Mouse (Mus musculus) layer of hippocampus, adult 2 months (tissue): ENCODE data around the gene Dst. TPM values are rescaled to one million over a fixed set of nuclear protein-coding genes. Genes with fewer than 3 reads are reported as not detected.
"Not testable (repeated sequence)": the region's sequence is repeated elsewhere in the genome, so short reads cannot be mapped to it uniquely, and the experiment has no call there.

ENCODE experiments used
- DNase-seq, 2 experiments: peaks; one replicate each; pipeline ENCODE4 v3.0.0; 2022; ENCODE audit warnings: low spot score in 2 of 2
- H3K27ac ChIP-seq: fragments of 200-600 bp; 2 replicates; pipeline ENCODE4 v1.8.1; 2022
- H3K4me3 ChIP-seq: fragments of 200-600 bp; 2 replicates; pipeline ENCODE4 v1.8.1; 2022; ENCODE audit warnings: mild to moderate bottlenecking
- CTCF ChIP-seq: fragments of 200-600 bp; conservative IDR thresholded peaks from 2 replicates; pipeline ENCODE4 v1.8.1; 2022; ENCODE audit warnings: antibody characterized with exemption, mild to moderate bottlenecking, moderate library complexity
- total RNA-seq, 2 experiments: library from RNA; stranded (reverse); gene quantifications; 2 replicates each; pipeline ENCODE4 v1.2.3; 2021

The Dst gene
- total RNA-seq, 2 experiments from 2014 or later = 206 to 207 TPM

DNA sequence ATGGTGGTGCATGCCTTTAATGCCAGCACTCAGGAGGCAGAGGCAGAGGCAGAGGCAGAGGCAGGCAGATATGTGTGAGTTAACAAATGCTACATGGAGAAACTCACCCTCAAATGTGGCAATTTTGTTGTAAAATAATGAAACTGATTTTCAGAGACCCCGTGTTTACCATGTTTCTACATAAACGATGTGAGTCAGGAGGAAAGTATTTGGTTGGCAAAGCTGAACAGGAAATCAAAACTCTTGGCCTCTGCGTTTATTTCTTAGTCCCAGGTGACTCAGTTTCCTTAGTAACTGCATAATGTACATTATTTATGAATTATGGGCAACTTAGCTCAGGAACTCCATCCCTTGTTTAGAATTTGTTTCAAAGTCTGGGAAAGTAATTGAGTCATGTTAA lies 136.7 kb downstream of the Dst start:
- TF ChIP-seq CTCF = no peak
- Histone ChIP-seq H3K27ac (no peak overlapping the region), H3K4me3 (no peak overlapping the region)
- no peak for DNase-seq

GRCm38 (mm10) chr1:34047285-34047684 lies 139.3 kb downstream of the Dst start:
- H3K27ac ChIP-seq = no peak overlapping the region
- TF ChIP-seq CTCF = no peak
- no peak for DNase-seq
- no peak overlapping the region for H3K4me3 ChIP-seq

DNA sequence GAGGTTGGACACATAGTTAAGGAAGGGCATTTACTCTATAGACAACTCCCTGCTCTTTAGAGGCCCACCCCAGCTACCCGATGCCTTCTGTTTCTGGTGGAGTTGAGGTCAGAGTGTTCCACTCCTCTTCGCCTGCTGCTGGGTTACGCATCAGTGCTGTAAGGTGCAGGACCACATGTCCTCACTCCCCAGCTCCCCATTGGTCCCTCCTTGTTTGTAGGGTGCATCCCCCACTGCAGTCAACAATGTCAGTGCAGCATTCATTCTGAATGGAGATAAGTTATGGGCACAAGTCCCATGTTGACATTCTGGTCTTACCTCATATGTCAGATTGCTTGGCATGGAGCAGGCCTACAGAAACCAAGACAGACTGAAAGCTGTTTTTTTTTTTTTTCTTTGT lies 143.2 kb downstream of the Dst start:
- TF ChIP-seq CTCF = no peak
- no peak for DNase-seq
- Histone ChIP-seq H3K27ac (no peak overlapping the region), H3K4me3 (no peak overlapping the region)

DNA sequence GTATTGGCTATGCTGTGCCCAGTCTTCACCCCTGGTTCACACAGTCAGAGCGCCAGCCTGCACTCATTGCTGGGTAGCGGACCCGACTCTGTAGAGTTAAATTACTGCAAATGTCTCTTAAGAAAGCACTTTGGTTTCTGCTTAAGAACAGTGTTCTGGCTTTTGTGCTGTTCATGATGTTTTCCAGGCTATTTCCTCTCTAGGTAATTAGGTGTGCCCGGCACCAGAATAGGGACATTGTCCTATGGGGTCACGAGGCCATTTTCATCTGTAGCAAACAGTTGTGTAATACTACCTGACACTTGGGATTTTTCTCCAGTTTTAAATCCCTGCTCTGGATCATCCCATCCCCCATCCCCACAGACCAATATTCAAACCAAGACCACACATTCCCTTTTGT lies 144.4 kb downstream of the Dst start:
- DNase-seq = no peak
- no peak overlapping the region for H3K4me3 ChIP-seq
- TF ChIP-seq CTCF = no peak
- H3K27ac ChIP-seq = no peak overlapping the region

GRCm38 (mm10) chr1:34054970-34055369 lies 146.9 kb downstream of the Dst start:
- no peak for TF ChIP-seq CTCF
- H3K4me3 ChIP-seq = no peak overlapping the region
- no peak for DNase-seq
- H3K27ac ChIP-seq = no peak overlapping the region

DNA sequence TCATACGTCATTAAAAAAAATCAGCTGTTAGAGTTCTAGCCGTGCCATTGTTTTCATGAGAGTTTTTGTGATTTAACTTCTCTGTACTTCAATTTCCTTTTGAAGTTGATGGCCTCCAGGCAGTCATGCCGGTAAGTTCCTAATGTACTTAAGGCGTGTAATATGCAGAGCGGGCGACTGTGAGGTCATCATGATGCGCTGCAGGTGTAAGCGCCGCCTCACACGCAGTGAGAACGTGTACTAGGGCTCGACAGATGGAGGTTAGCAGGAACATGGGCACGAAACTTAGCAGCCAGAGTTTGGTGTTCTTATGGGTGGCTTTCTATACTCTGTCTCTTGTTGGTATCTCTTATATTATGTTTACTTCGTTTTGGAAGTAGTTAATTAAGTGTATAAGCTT lies 148.6 kb downstream of the Dst start:
- no peak for DNase-seq
- TF ChIP-seq CTCF = no peak
- no peak overlapping the region for H3K27ac ChIP-seq
- no peak overlapping the region for H3K4me3 ChIP-seq

- TF ChIP-seq CTCF = no peak
- Histone ChIP-seq H3K4me3 (no peak overlapping the region), H3K27ac (no peak overlapping the region)
- no peak for DNase-seq
These were observed 151.2 kb downstream of the Dst start for GRCm38 (mm10) chr1:34059231-34059630.

GRCm38 (mm10) chr1:34060446-34060845 lies 152.4 kb downstream of the Dst start:
- DNase-seq = no peak

DNA sequence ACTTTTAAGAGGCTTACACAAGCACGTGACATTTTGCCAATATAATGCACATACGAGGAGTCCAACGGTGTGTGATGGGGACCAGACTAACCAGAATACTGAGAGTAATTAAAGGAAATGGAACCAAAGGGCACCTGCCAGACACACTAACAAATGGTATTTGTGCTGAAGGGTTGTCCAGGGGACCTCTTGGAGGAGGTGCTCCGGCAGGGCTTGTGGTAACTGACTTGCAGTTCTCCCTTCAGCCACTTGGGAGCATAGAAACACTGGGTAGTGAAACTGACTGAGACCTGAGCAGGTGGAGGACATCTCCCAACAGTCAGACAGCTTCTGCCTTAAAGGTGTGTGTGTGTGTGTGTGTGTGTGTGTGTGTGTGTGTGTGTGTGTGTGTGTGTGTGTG lies 153.1 kb downstream of the Dst start:
- TF ChIP-seq CTCF = peak; percentile 80
- peak; percentile 54 to 64 for DNase-seq
- peak overlapping the region; percentile 49 for H3K27ac ChIP-seq
- peak overlapping the region; percentile 8 for H3K4me3 ChIP-seq

More at GRCm38 (mm10) chr1:34060446-34060845, 152.4 kb downstream of the Dst start:
- Histone ChIP-seq H3K27ac (peak overlapping the region; percentile 49), H3K4me3 (no peak overlapping the region; the same call in 1 of the 2 replicates)
- TF ChIP-seq CTCF = no peak

DNA sequence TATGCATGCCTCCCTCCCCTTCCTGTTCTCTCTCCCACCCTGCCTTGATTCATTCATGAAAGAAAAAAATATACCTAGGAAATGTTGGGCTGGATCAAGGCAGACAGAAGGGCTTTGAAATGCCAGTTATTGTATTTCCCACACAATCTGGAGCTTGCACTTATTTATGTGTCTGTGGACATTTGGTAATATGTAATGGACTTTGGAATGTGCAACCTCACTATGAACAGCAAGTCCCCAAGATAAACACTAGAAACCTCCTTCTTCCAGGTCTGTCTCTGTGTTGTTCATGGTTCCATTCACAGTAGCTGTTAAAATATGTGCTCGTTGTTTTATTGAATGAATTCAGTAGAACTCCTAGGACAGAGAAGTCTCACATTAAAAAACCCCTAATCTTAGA lies 153.8 kb downstream of the Dst start:
- no peak for TF ChIP-seq CTCF
- H3K4me3 ChIP-seq = no peak overlapping the region
- H3K27ac ChIP-seq = no peak overlapping the region
- DNase-seq = no peak

GRCm38 (mm10) chr1:34063943-34064342 lies 155.9 kb downstream of the Dst start:
- Histone ChIP-seq H3K4me3 (no peak overlapping the region), H3K27ac (no peak overlapping the region)
- no peak for DNase-seq
- TF ChIP-seq CTCF = no peak

GRCm38 (mm10) chr1:34065551-34066048 lies 157.6 kb downstream of the Dst start:
- DNase-seq = no peak
- no peak for TF ChIP-seq CTCF
- no peak overlapping the region for H3K27ac ChIP-seq
- H3K4me3 ChIP-seq = no peak overlapping the region

DNA sequence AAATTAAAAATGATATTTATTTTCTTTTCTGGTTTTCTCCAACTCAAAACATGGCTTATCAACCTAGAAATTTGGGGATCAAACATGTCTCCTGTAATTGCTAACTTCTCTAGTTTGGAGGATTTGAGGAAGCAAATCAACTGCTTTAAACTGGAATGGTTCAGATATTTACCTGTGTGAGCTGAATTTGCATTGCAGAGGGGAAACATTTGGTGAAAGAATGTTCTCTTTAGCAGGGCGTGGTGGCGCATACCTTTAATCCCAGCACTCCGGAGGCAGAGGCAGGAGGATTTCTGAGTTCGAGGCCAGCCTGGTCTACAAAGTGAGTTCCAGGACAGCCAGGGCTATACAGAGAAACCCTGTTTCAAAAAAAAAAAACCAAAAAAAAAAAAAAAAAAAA lies 158.4 kb downstream of the Dst start:
- H3K4me3 ChIP-seq, H3K27ac ChIP-seq, DNase-seq: not testable (repeated sequence)

- DNase-seq = peak in 1 of 2 experiments; percentile 25
- Histone ChIP-seq H3K4me3 (no peak overlapping the region), H3K27ac (no peak overlapping the region)
- peak; percentile 73 for TF ChIP-seq CTCF
These were observed 160.3 kb downstream of the Dst start for GRCm38 (mm10) chr1:34068341-34068740.

DNA sequence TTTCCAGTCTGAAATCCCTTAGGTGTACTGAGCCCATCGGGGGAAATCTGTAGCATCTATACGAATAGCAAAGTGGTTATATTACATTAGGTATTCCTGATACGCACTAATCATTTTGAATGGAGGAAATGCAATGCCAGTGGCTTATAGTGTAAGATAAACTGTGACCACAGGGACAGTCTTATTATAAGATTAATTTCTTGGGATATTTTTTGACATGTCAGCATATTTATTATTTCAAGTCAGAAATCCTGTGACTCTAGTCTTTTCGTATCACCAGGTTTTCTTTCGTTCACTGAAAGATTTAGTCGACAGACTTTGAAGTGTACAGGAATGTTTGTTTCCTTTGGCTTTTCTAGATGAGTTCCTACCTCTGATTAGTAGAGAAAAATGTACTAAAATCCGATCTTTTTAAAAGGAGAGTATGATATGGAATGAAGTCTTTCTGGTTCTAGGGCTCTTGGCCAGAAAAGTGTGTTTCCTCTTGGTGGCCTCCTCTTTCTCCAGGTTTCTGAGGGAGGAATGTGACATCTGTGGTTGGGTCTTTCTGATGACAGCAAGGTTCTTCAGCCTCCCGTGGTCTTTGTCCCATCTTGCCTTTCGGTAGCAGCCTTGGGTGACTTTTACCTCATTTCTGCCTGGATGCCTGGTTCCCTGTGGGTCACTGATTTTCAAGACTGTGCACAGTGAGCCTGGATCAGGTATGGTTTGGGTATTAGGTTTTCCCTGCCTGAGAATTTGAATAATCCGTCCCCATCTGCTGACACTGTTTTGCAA lies 161.7 kb downstream of the Dst start:
- Histone ChIP-seq H3K4me3 (no peak overlapping the region), H3K27ac (no peak overlapping the region)
- TF ChIP-seq CTCF = no peak
- no peak for DNase-seq
